Mouse (Mus musculus) cerebellum, adult 18-20 months (tissue): ENCODE results near the gene Asb2.

Experiments used
- DNase-seq, 2 experiments: peaks; one replicate each; pipeline ENCODE4 v3.0.0; 2021

Gene Asb2

GRCm38 (mm10) chr12:103358951-103359801 is 3.4 kb upstream of the Asb2 start:
- DNase-seq = no peak

- no peak for DNase-seq
Observed at GRCm38 (mm10) chr12:103358216-103358615, 2.4 kb upstream of the Asb2 start.

- no peak for DNase-seq
Observed at GRCm38 (mm10) chr12:103356415-103356748, 581 bp upstream of the Asb2 start.

- peak; percentile 50 to 67 for DNase-seq
Observed at GRCm38 (mm10) chr12:103353538-103353937, 2.3 kb downstream of the Asb2 start.

GRCm38 (mm10) chr12:103352735-103353134 is 3.1 kb downstream of the Asb2 start:
- DNase-seq = no peak

GRCm38 (mm10) chr12:103348506-103348905 is 7.3 kb downstream of the Asb2 start:
- peak; percentile 77 to 82 for DNase-seq

- DNase-seq = no peak
Observed at GRCm38 (mm10) chr12:103347406-103347805, 8.4 kb downstream of the Asb2 start.

GRCm38 (mm10) chr12:103346945-103347344 is 8.9 kb downstream of the Asb2 start:
- no peak for DNase-seq

GRCm38 (mm10) chr12:103344934-103345333 is 10.9 kb downstream of the Asb2 start:
- DNase-seq = no peak

- no peak for DNase-seq
Observed at GRCm38 (mm10) chr12:103343456-103343855, 12.3 kb downstream of the Asb2 start.

- DNase-seq = no peak
Observed at GRCm38 (mm10) chr12:103341212-103341611, 14.6 kb downstream of the Asb2 start.

- no peak for DNase-seq
Observed at GRCm38 (mm10) chr12:103338162-103338798, 17.5 kb downstream of the Asb2 start.

- no peak for DNase-seq
Observed at GRCm38 (mm10) chr12:103336766-103337165, 19.0 kb downstream of the Asb2 start.

- DNase-seq = no peak
Observed at GRCm38 (mm10) chr12:103333426-103333825, 22.4 kb downstream of the Asb2 start.

GRCm38 (mm10) chr12:103332879-103333278 is 22.9 kb downstream of the Asb2 start:
- DNase-seq = no peak

GRCm38 (mm10) chr12:103331491-103331890 is 24.3 kb downstream of the Asb2 start:
- DNase-seq = no peak

GRCm38 (mm10) chr12:103328448-103329191 is 27.2 kb downstream of the Asb2 start:
- no peak for DNase-seq

- DNase-seq = no peak
Observed at GRCm38 (mm10) chr12:103327107-103327506, 28.7 kb downstream of the Asb2 start.

- no peak for DNase-seq
Observed at GRCm38 (mm10) chr12:103326569-103326968, 29.2 kb downstream of the Asb2 start.

- DNase-seq = peak; percentile 78 to 80
Observed at GRCm38 (mm10) chr12:103325156-103325857, 30.5 kb downstream of the Asb2 start.

GRCm38 (mm10) chr12:103322801-103323200 is 33.0 kb downstream of the Asb2 start:
- peak in 1 of 2 experiments; percentile 15 for DNase-seq

- no peak for DNase-seq
Observed at GRCm38 (mm10) chr12:103315831-103316545, 39.8 kb downstream of the Asb2 start.
